Mouse (Mus musculus): ENCODE measurements around the gene Ssxb1. TPM values are rescaled to one million over a fixed set of nuclear protein-coding genes. Genes with fewer than 3 reads are reported as not detected.
"Not testable (repeated sequence)": the region's sequence is repeated elsewhere in the genome, so short reads cannot be mapped to it uniquely, and the experiment has no call there.

The Ssxb1 gene
- not detected in 2 replicates for total RNA-seq (2012; rRNA removed)
- total RNA-seq (2014; rRNA removed): not detected in 2 replicates
- polyA plus RNA-seq (2012; ENCODE audit: insufficient read length, low read depth): not detected in 2 replicates

DNA sequence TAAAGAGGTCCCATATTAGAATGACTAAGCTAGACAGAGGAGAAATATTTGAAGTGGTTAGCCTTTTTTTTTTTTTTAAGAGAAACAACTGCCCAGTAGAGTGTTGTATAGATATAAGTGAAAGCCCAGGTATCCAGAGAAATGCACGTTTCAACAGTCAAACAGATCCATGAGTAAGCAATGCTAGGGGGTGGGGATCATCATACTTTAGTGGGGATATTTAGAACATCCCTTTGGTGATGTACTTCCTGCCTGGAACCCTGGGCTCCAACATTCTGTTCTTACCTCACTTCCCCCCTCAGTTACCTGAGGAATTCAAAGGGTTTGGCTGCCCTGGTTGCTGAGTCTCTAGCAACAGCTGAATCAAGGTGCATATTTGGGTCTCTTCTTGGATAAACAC is at the start of gene Ssxb1:
Gene Ssxb1, plus strand, starts transcription at position 301 of the 400 bp plus-strand sequence.
- dilution Hi-C loops (cut with MboI; ENCODE audit: extremely low pct_ligation_motif_present, extremely low pct_unique_long_range_greater_than_20kb, low sequenced_read_pairs); H3K79me2 ChIP-seq (replicated peaks; ENCODE audit: control insufficient read depth, extremely low read depth, insufficient read depth, poor library complexity, severe bottlenecking); H3K27ac ChIP-seq (ENCODE audit: insufficient read depth, low read depth); H3K9ac ChIP-seq (ENCODE audit: insufficient read depth, low read depth); H3K4me1 ChIP-seq (ENCODE audit: control insufficient read depth in 1 of 2, insufficient read depth in 2 of 2); H3K27me3 ChIP-seq (replicated peaks); H3K4me3 ChIP-seq (replicated peaks in 1 of 3; ENCODE audit: low read depth in 2 of 3, low read length in 2 of 3, poor library complexity in 1 of 3); DNase-seq (ENCODE audit: extremely low read depth); H3K9me3 ChIP-seq (replicated peaks; ENCODE audit: low read length); H3K4me2 ChIP-seq (ENCODE audit: insufficient read depth, low read depth, poor library complexity, severe bottlenecking); H3K36me3 ChIP-seq (replicated peaks in 1 of 2; ENCODE audit: control insufficient read depth in 1 of 2, insufficient read depth in 1 of 2, low read length in 1 of 2); in situ Hi-C loops (cut with MboI; ENCODE audit: low pct_ligation_motif_present, low pct_unique_long_range_greater_than_20kb, low sequenced_read_pairs): not testable (repeated sequence)

- H3K9me3 ChIP-seq (replicated peaks; ENCODE audit: low read length); H3K9ac ChIP-seq (ENCODE audit: insufficient read depth, low read depth); H3K79me2 ChIP-seq (replicated peaks; ENCODE audit: control insufficient read depth, extremely low read depth, insufficient read depth, poor library complexity, severe bottlenecking); in situ Hi-C loops (cut with MboI; ENCODE audit: low pct_ligation_motif_present, low pct_unique_long_range_greater_than_20kb, low sequenced_read_pairs); H3K27me3 ChIP-seq (replicated peaks); H3K36me3 ChIP-seq (replicated peaks in 1 of 2; ENCODE audit: control insufficient read depth in 1 of 2, insufficient read depth in 1 of 2, low read length in 1 of 2); H3K4me2 ChIP-seq (ENCODE audit: insufficient read depth, low read depth, poor library complexity, severe bottlenecking); H3K4me1 ChIP-seq (ENCODE audit: control insufficient read depth in 1 of 2, insufficient read depth in 2 of 2); H3K4me3 ChIP-seq (replicated peaks in 1 of 3; ENCODE audit: low read depth in 2 of 3, low read length in 2 of 3, poor library complexity in 1 of 3); dilution Hi-C loops (cut with MboI; ENCODE audit: extremely low pct_ligation_motif_present, extremely low pct_unique_long_range_greater_than_20kb, low sequenced_read_pairs); H3K27ac ChIP-seq (ENCODE audit: insufficient read depth, low read depth); DNase-seq (ENCODE audit: extremely low read depth): not testable (repeated sequence)
Measured at GRCm38 (mm10) chrX:8366678-8367077, 46.4 kb upstream of the Ssxb1 start, which contains the start of gene Ssxb9. Ssxb9 (plus strand) TSS chrX:8366978.

GRCm38 (mm10) chrX:8461626-8462025 is 48.5 kb downstream of the Ssxb1 start, which contains the start of gene Ssxb2:
Ssxb2 (minus strand) TSS chrX:8461726.
- H3K9me3 ChIP-seq (replicated peaks; ENCODE audit: low read length); dilution Hi-C loops (cut with MboI; ENCODE audit: extremely low pct_ligation_motif_present, extremely low pct_unique_long_range_greater_than_20kb, low sequenced_read_pairs); H3K27ac ChIP-seq (ENCODE audit: insufficient read depth, low read depth); DNase-seq (ENCODE audit: extremely low read depth); H3K27me3 ChIP-seq (replicated peaks); H3K4me3 ChIP-seq (replicated peaks in 1 of 3; ENCODE audit: low read depth in 2 of 3, low read length in 2 of 3, poor library complexity in 1 of 3); H3K79me2 ChIP-seq (replicated peaks; ENCODE audit: control insufficient read depth, extremely low read depth, insufficient read depth, poor library complexity, severe bottlenecking); H3K4me1 ChIP-seq (ENCODE audit: control insufficient read depth in 1 of 2, insufficient read depth in 2 of 2); H3K4me2 ChIP-seq (ENCODE audit: insufficient read depth, low read depth, poor library complexity, severe bottlenecking); H3K9ac ChIP-seq (ENCODE audit: insufficient read depth, low read depth); H3K36me3 ChIP-seq (replicated peaks in 1 of 2; ENCODE audit: control insufficient read depth in 1 of 2, insufficient read depth in 1 of 2, low read length in 1 of 2); in situ Hi-C loops (cut with MboI; ENCODE audit: low pct_ligation_motif_present, low pct_unique_long_range_greater_than_20kb, low sequenced_read_pairs): not testable (repeated sequence)

Other genes starting within 250 kb of the Ssxb1 start
- gene Tbc1d25, start 237.1 kb upstream of the Ssxb1 start, total RNA-seq (2012; rRNA removed): 6.0 and 6.3 TPM in 2 replicates
- 2.3 and 2.4 TPM in 2 replicates for gene Tbc1d25, start 237.1 kb upstream of the Ssxb1 start, total RNA-seq (2014; rRNA removed)
- 10.2 and 10.4 TPM in 2 replicates for gene Tbc1d25, start 237.1 kb upstream of the Ssxb1 start, polyA plus RNA-seq (2012; ENCODE audit: insufficient read length, low read depth)
- 64.3 and 71.0 TPM in 2 replicates for gene Ebp, start 219.8 kb upstream of the Ssxb1 start, total RNA-seq (2012; rRNA removed)
- gene Ebp, start 219.8 kb upstream of the Ssxb1 start, total RNA-seq (2014; rRNA removed): 44.0 and 46.4 TPM in 2 replicates
- gene Ebp, start 219.8 kb upstream of the Ssxb1 start, polyA plus RNA-seq (2012; ENCODE audit: insufficient read length, low read depth): 66.6 and 70.9 TPM in 2 replicates
- 0.08 and 0.64 TPM in 2 replicates for gene Porcn, start 206.8 kb upstream of the Ssxb1 start, total RNA-seq (2012; rRNA removed)
- gene Porcn, start 206.8 kb upstream of the Ssxb1 start, total RNA-seq (2014; rRNA removed): not detected in 2 replicates
- not detected in 2 replicates for gene Porcn, start 206.8 kb upstream of the Ssxb1 start, polyA plus RNA-seq (2012; ENCODE audit: insufficient read length, low read depth)
- gene Ftsj1, start 160.9 kb upstream of the Ssxb1 start, total RNA-seq (2012; rRNA removed): 17.0 and 20.1 TPM in 2 replicates
- gene Ftsj1, start 160.9 kb upstream of the Ssxb1 start, total RNA-seq (2014; rRNA removed): 17.7 and 22.3 TPM in 2 replicates
- 29.1 and 31.6 TPM in 2 replicates for gene Ftsj1, start 160.9 kb upstream of the Ssxb1 start, polyA plus RNA-seq (2012; ENCODE audit: insufficient read length, low read depth)
- not detected in 2 replicates for gene Slc38a5, start 142.2 kb upstream of the Ssxb1 start, total RNA-seq (2012; rRNA removed)
- gene Slc38a5, start 142.2 kb upstream of the Ssxb1 start, total RNA-seq (2014; rRNA removed): not detected in 2 replicates
- gene Slc38a5, start 142.2 kb upstream of the Ssxb1 start, polyA plus RNA-seq (2012; ENCODE audit: insufficient read length, low read depth): not detected in 2 replicates
- gene Ssxb10, start 85.9 kb upstream of the Ssxb1 start, total RNA-seq (2012; rRNA removed): not detected in 2 replicates
- gene Ssxb10, start 85.9 kb upstream of the Ssxb1 start, total RNA-seq (2014; rRNA removed): not detected in 2 replicates
- not detected in 2 replicates for gene Ssxb10, start 85.9 kb upstream of the Ssxb1 start, polyA plus RNA-seq (2012; ENCODE audit: insufficient read length, low read depth)
- gene Ssxb9, start 46.3 kb upstream of the Ssxb1 start, total RNA-seq (2012; rRNA removed): not detected in 2 replicates
- not detected in 2 replicates for gene Ssxb9, start 46.3 kb upstream of the Ssxb1 start, total RNA-seq (2014; rRNA removed)
- gene Ssxb9, start 46.3 kb upstream of the Ssxb1 start, polyA plus RNA-seq (2012; ENCODE audit: insufficient read length, low read depth): not detected in 2 replicates
- gene Ssxb2, start 48.4 kb downstream of the Ssxb1 start, total RNA-seq (2012; rRNA removed): not detected in 2 replicates
- not detected in 2 replicates for gene Ssxb2, start 48.4 kb downstream of the Ssxb1 start, total RNA-seq (2014; rRNA removed)
- not detected in 2 replicates for gene Ssxb2, start 48.4 kb downstream of the Ssxb1 start, polyA plus RNA-seq (2012; ENCODE audit: insufficient read length, low read depth)
- not detected in 2 replicates for gene Gm14459, start 111.6 kb downstream of the Ssxb1 start, total RNA-seq (2012; rRNA removed)
- not detected in 2 replicates for gene Gm14459, start 111.6 kb downstream of the Ssxb1 start, total RNA-seq (2014; rRNA removed)
- gene Gm14459, start 111.6 kb downstream of the Ssxb1 start, polyA plus RNA-seq (2012; ENCODE audit: insufficient read length, low read depth): not detected in 2 replicates
- not detected in 2 replicates for gene Ssxb6, start 134.9 kb downstream of the Ssxb1 start, total RNA-seq (2012; rRNA removed)
- gene Ssxb6, start 134.9 kb downstream of the Ssxb1 start, total RNA-seq (2014; rRNA removed): not detected in 2 replicates
- not detected in 2 replicates for gene Ssxb6, start 134.9 kb downstream of the Ssxb1 start, polyA plus RNA-seq (2012; ENCODE audit: insufficient read length, low read depth)
- gene Ssxb3, start 178.5 kb downstream of the Ssxb1 start, total RNA-seq (2012; rRNA removed): not detected in 2 replicates
- not detected in 2 replicates for gene Ssxb3, start 178.5 kb downstream of the Ssxb1 start, total RNA-seq (2014; rRNA removed)
- not detected in 2 replicates for gene Ssxb3, start 178.5 kb downstream of the Ssxb1 start, polyA plus RNA-seq (2012; ENCODE audit: insufficient read length, low read depth)

Data from CH12.LX (cell line).